Mouse (Mus musculus) urinary bladder, postnatal 25 days (tissue): ENCODE measurements around the gene Gm11437.

Source experiments
- DNase-seq: peaks from one replicate; pipeline ENCODE4 v3.0.0; 2022; ENCODE audit warnings: low spot score

Gene Gm11437

DNA sequence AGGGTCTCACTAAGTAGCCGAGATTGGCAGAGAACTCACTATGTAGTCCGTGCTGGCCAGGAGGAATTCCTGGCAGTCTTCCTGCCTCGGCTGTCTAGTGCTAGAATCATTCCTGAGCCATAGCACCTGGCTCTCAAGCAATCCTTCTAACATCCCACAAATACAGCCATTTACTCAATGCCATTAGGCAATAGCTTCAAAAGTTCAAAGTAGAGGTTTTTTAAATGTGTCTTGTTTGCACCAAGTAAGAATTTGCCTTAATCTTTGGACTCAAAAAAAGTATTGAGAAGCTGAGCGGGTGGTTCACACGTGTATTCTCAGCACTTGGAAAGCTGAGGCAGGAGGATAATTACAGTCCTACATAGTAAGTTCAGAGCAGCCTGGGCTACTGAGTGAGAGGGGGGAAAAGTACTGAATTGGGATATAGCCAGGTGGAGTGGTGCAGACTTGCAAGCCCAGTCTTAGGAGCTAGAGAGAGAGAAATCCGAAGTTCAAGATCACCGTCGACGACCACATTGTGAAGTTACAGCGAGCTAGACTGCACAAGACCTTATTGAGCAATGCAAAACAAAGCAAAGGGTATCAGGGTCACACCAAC, 22.0 kb downstream of the Gm11437 start:
- DNase-seq: no peak

DNA sequence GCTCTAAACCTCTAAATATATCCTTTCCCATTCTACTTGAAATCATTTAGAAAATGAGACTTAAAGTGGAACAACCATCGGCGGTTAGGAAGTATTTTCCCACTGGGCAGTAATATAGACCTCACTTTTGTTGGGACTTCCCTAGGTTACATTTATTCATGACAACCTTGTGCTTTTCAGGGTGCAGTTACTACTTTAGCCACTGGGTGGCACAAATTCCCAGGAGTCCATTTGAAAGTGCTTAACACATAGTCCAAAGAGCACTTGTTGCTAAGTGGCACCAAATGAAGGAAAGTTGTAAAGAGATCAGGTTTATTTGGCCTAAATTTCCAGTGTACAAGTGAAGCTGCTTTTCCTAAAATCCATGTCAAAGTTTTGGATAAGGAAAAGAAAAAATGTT, 25.5 kb downstream of the Gm11437 start:
- peak; percentile 42 for DNase-seq

DNA sequence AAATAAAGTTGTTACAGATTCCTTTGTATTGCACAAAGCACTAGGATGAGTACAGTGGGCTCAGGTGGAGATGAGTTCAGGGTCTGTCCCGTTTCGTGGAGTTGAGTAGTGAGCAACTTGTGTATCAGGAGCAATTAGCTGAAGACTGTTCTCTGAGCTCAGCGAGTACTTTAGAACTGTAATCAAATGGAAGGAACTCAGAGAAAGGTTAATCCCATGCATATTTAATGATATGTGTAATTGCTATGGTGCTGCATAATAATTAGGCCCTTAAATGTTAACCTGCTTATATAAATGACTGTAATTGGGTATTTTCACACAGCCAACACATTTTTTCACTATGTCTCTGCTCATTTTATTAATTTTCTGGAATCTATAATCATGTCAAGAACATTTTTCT, 30.8 kb downstream of the Gm11437 start:
- DNase-seq: no peak

DNA sequence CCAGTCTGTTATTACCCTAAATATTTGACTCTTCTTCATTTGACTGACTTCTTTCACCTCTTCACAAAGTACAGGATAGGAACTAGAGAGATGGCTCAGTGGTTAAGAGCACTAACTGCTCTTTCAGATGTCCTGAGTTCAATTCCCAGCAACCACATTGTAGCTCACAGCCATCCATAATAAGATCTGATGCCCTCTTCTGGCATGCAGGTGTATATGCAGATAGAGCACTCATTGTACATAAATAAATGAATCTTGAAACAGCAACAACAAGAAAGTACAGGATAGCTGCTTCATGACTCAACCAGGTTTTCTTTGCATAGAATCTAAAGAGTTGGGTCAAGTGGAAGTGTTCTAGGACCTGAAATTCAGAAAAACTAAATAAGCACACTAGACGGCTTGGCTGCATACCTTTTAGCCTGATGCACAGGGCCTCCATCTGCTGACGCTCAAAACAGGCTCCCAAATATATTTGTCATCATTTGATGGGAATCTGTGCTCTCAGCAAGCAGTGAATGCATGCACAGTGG, 32.9 kb downstream of the Gm11437 start:
- DNase-seq: no peak

DNA sequence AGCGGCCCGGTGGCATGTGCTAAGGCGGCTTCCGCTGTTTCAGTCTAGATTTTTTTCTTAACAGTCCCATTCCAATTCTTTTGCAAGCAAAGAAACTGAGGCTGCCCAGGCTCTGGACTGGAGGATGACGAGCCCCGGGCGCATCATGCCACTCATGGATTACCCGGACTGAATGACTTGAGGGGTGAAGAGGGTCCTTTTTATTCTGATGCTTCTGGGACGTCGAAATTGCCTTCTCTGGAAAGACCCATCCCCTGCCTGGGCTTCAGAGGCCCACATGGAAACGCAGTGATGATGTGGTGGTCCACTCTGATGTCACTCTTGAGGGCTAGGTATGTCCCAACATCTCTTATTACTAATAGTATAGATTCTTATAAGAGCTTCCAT, 37.5 kb downstream of the Gm11437 start:
- DNase-seq: no peak

DNA sequence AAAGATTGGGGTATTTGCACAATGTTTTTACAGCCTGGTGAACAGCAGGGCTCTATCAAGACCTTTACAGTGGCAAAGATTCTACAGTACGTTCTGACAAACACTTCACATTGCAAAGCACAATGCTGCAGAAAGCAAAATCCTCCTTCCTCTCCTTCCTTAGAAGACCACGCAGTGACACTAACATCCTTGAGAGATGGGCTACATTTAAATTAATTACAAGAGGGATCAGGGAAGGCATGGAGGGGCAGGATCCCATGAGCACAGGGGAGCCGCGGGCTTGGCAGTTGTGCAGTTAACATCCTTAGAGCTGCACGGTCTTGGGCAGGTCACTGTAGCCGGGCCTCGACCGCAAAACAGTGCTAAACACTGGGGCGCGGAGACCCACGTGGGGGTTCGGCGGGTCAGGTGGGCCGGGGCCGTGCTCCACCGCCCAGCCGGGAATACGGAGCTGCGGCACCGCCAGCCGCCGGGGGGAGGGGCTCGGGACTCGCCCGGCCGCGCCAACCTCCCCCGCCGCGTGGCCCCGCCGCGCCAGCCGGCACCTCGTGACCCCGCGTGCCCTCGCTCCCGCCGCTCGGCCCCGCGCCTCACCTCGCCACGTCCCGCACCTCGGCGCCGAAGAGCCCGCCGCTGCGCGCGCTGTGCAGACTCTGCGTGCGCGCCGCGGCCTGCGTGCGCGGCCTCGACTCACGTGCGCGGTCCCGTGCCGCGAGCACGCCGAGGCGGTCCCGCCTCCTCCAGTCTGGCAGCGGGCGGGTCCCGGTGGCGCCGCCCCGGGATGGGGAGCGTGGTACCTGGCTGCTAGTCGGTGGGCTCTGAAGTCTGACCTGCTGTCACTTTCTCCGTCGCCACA, 38.1 kb downstream of the Gm11437 start, which contains the start of the genes Tada2a and Acaca:
Gene Tada2a (minus strand): TSS at position 658 of the 856 bp plus-strand sequence.
Gene Acaca (plus strand): TSS at position 730 of the 856 bp plus-strand sequence.
- DNase-seq: peak; percentile 78

DNA sequence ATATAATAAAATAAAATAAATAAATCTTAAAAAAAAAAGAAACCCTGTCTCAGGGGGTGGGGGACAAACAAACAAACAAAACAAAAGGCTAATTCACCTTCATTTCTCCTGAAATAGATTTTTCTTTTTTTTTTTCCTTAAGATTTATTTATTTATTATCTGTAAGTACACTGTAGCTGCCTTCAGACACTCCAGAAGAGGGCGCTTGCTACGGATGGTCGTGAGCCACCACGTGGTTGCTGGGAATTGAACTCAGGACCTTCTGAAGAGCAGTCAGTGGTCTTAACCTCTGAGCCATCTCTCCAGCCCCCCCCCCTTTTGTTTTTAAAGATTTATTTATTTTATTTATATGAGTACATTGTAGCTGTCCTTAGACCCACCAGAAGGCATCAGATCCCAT, 39.3 kb downstream of the Gm11437 start:
- no peak for DNase-seq

DNA sequence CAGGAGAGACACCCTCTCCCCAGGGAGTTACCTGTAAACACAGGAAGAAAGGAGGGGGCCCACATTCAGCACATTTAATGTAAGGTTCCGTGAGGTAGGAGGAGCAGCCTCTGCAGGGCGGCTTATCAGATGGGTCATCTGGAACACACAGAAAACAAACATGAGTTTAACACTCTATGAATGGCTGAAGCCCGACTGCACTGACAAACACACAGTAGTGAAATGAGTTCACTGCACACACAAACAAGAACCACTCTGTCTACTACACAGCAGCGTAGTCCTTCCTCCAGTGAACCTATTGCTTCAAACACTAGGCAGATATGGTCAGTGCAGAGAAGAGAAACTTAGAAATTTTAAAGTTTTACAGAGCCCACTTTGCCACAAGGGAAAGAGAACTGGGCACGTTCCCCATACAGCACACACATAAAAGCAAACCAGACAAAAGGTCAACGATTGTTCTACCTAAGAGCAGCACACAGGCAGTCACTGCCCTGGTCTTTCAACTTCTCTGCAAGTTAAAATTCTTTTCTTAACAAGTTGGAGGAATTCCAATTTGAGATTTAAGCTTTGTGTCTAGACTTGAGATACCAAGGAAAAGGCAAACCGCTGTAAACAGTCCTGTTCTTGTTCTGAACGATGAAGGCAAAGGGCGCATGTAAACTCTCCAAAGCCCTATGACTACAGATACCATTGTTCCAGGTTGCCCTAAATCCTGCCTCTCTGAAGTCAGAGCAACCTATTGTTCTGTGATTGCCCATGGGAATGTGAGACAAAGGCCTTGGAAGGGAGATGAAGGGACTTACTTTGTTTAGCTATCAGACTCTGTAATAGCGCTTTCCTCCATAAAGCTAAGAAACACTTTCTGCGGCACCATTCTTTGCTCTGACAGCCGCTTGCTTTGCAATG, 46.0 kb downstream of the Gm11437 start:
- no peak for DNase-seq

DNA sequence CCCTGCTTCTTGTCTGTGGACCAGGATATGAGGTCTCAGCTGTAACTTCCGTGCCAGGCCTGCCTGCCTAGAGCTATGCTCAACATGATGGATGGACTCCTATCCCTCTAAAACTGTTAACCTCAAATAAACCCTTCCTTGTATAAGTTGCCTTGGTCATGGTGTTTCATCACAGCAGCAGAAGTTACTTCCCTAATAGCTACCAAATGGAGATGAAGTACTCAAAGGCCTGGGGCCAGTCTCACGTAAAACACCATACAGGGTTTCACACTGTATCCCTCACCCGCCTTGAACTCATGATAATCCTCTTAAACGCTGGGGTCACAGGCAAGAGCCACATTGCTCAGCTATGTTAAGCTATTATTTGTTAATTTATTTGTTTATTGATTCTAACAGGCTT, 49.8 kb downstream of the Gm11437 start:
- no peak for DNase-seq

DNA sequence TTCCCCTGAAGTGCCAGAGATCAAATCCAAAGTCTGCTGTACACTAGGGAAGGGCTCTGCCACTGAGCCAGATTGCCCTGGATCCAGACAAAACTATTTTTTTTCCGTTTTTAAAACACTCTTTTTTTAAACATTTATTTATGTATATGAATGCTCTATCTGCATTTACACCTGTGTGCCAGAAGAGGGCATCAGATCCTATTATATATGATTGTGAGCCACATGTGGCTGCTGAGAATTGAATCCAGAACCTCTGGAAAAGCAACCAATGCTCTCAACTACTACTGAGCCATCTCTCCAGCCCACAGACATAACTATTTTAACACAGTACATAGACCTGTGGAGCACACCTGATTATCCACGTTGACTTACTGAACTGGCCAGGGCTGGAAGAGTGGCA, 51.1 kb downstream of the Gm11437 start:
- DNase-seq: no peak

DNA sequence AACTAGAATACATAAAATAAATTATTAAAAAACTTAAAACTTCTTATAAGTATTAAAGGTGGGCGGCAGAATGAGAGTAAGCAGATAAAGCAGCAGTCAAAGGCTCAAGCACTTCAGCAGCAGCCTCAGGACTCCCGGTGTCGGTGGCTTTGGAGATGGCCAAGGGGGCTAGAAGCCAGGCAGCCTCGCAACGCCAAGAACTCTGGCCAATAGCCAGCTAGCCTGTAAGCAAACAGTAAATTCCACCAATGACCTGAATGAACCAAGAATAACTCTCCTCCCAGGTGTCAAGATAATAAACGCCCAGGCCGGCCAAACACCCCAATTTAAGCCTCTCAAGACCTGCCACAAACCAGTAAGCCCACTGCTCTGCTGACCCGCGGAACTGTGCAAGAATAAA, 51.6 kb downstream of the Gm11437 start:
- DNase-seq: no peak

DNA sequence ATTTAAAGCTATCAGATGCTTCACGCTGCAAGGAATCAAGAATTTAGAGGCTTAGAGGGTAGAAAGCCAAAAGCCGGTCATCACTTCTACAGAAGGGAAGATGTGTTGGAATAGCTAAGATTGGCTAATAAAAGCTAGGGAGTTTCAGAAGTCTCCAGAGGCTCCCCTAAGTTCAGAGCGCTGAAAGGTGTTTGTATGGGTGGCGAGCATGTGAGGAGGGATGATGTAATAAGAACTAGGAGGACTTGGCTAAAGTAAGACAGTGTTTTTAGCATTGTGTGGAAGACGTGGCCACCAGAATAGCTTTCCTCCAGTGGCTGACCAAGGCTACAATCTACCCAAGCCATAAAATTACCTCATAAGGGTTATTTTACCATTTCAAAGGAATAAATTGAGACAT, 53.7 kb downstream of the Gm11437 start:
- DNase-seq: no peak

DNA sequence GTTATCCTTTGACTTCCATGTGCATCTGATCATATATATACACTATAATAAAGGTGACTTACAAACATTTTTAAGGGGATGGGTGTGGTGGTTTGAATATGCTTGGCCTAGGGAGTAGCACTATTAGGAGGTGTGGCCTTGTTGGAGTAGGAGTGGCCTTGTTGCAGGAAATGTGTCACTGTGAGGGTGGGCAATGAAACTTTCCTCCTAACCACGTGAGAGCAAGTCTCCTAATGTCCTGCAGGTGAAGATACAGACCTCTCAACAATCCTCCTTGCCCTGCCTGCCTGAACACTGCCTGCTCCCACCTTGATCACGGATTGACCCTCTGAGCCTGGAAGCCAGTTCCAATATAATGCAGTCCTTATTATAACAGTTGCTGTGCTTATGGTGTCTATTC, 60.1 kb downstream of the Gm11437 start:
- DNase-seq: no peak

DNA sequence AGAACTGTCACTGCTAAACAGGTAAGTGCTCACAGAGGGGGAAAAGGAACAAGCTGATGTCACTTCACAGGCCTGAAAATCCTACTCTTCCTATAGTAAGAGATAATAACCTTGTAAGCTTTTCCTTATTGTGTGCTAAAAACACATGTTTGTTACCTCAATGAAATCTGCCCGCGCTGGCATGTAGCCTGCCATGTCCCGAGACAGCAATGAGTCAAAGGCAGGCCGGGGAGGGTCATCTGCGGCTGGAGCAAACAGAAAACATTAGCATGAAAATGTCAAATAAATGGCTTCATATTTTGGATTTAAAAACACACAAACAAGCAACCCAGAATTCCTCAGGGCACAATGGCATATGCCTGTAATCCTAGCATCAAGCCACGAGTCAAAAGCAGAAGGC, 63.2 kb downstream of the Gm11437 start:
- DNase-seq: no peak

DNA sequence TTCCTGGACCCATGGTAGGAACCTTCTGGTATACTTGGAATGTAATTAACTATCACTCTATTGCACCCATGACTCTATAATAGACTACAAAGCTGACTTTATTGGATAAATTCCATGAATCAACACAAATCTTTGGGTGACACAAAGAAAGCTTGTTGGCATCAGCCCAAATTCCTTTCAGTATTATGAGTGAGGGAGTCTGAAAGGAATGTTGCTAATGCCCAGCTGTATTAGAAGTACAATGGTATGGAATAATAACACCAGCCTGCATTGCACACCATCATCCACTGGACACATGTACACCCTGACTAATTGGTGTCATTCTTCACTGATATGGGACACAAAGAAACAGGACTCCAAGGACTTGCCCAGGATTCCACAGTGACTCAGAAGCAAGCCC, 66.1 kb downstream of the Gm11437 start:
- no peak for DNase-seq
